17 mouse cellular contexts compared by ENCODE assay signal in the genomic region with DNA sequence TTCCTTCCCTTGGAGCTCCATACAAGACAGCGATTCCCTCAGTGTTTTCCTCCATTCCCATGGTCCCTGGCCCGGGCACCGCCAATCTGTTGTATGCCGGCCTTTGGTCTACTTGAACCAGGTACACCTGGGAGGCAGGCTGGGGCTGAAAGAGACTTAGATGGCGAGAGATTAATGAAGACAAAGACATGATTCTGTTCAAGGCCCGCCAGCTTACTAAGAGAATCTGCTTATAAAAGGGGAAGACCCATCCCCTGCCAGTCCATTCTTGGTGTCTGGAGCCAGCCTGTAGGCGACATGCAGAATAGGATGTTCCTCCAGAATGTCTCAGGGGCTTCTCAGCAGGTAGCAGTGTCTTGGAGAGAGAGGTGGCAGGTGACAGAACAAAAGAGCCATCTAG. TPM values are rescaled to one million over a fixed set of nuclear protein-coding genes. Genes with fewer than 3 reads are reported as not detected.
"Had no signal": no experiment of that assay in that cellular context is flagged by ENCODE, and none has a peak within 500 bp of the region (broad histone marks: within the 10 kb centered on the region; RNA-seq: fewer than 3 reads in every experiment).

No protein-coding gene starts in this region.

RNA-seq across cellular contexts. Expression of gene Olfr366, which starts 50.4 kb away (rescaled TPM):
- total RNA-seq: heart, postnatal 10 days; heart, postnatal 14 days; heart, postnatal 25 days; heart, postnatal 36 days; heart, postnatal 4 days; hematopoietic stem cell, adult 5-6 weeks; hindbrain, postnatal 0 days; layer of hippocampus, adult 18-20 months; layer of hippocampus, adult 2 months; layer of hippocampus, adult 8-10 months; layer of hippocampus, postnatal 10 days; layer of hippocampus, postnatal 14 days; layer of hippocampus, postnatal 25 days; layer of hippocampus, postnatal 36 days; left cerebral cortex, adult 18-20 months; left cerebral cortex, adult 2 months; left cerebral cortex, adult 8-10 months had no signal
